Mouse (Mus musculus): Measurements from ENCODE around the gene Rab20. TPM values are rescaled to one million over a fixed set of nuclear protein-coding genes. Genes with fewer than 3 reads are reported as not detected.

Gene Rab20
- polyA plus RNA-seq, 1 experiment from 2014 or later, result 7.5 TPM

- 69% methylated on average over 3 of the region's 3 CpGs for WGBS
- H3K4me2 ChIP-seq (ENCODE audit: low read depth, low read length), result no peak overlapping the region
- H3K4me1 ChIP-seq (ENCODE audit: control insufficient read depth, insufficient read depth, low read length), result no peaks in the 10 kb centered on the region
- H3K4me3 ChIP-seq (replicated peaks; ENCODE audit: low read length), result no peak overlapping the region
- no peak for ATAC-seq (ENCODE audit: insufficient read depth, low FRiP score)
- H3K27me3 ChIP-seq (ENCODE audit: control insufficient read depth, insufficient read depth, low read length), result no peaks in the 10 kb centered on the region
- H3K9me3 ChIP-seq (replicated peaks; ENCODE audit: control insufficient read depth, low read length), result no peaks in the 10 kb centered on the region
- H3K27ac ChIP-seq (ENCODE audit: low read length), result no peak overlapping the region
- H3K36me3 ChIP-seq (ENCODE audit: control insufficient read depth, insufficient read depth, low read length), result no peaks in the 10 kb centered on the region
- no peak overlapping the region for H3K9ac ChIP-seq (ENCODE audit: low read length)
Observed at GRCm38 (mm10) chr8:11452559-11452958, 26.0 kb downstream of the Rab20 start.

GRCm38 (mm10) chr8:11452152-11452551 lies 26.4 kb downstream of the Rab20 start:
- 86% methylated on average over 1 of the region's 1 CpGs for WGBS
- no peak overlapping the region for H3K27ac ChIP-seq (ENCODE audit: low read length)

DNA sequence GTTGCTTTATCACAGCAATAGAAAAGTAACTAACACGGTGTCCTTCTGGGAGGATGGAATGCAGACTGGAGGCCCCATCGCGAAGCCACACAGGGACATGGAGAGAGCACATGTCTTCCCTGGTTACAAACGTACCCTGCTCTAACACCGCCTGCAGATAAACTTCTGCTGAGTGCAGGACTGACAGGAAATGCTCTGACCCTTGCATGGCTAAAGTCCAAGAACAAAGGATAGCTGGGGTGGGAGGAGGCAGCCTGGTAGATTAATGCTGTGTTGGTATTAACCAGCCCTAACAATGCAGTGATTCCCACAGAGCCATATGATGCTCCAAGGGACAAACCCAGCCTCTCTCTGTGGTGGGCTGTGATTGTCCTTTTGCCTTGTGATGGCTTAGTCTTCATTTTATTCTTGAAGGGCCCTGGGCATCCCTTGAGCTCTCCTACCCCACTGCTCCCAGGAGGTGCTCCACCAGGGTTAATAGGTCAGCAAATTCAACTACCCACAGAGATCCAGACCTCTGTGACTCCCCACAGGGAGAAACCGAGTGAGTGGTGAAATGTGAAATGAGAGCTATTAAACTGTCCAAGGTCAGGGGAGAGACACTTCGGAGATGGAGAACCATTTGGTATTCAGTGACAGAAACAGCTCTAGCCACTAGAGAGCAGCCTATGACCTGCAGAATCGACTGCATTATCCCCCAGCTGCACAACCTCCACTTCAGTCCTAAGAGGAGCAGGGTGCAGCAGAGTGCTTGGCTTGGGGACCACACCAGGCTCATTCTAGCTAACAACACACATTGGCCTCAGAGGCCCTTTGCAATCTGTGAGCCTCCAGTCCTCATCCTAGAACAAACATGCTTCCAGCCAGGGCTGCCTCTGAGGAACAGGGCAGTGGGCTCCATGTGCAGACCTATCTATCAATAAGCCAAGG lies 28.1 kb downstream of the Rab20 start:
- H3K9ac ChIP-seq (ENCODE audit: low read length), result no peak overlapping the region
- no peak overlapping the region for H3K4me2 ChIP-seq (ENCODE audit: low read depth, low read length)
- H3K36me3 ChIP-seq (ENCODE audit: control insufficient read depth, insufficient read depth, low read length), result peaks cover 3% of the 10 kb centered on the region; the same call in 1 of the 2 replicates
- no peaks in the 10 kb centered on the region for H3K27me3 ChIP-seq (ENCODE audit: control insufficient read depth, insufficient read depth, low read length)
- H3K4me1 ChIP-seq (ENCODE audit: control insufficient read depth, insufficient read depth, low read length), result no peaks in the 10 kb centered on the region
- peak; percentile 61 for ATAC-seq (ENCODE audit: insufficient read depth, low FRiP score)
- no peak overlapping the region for H3K27ac ChIP-seq (ENCODE audit: low read length)
- no peaks in the 10 kb centered on the region for H3K9me3 ChIP-seq (replicated peaks; ENCODE audit: control insufficient read depth, low read length)
- no peak overlapping the region for H3K4me3 ChIP-seq (replicated peaks; ENCODE audit: low read length)
- WGBS, result 31% methylated on average over 8 of the region's 8 CpGs

More at GRCm38 (mm10) chr8:11452152-11452551, 26.4 kb downstream of the Rab20 start:
- Histone ChIP-seq H3K4me2 (ENCODE audit: low read depth, low read length) (no peak overlapping the region), H3K9me3 (replicated peaks; ENCODE audit: control insufficient read depth, low read length) (no peaks in the 10 kb centered on the region), H3K4me1 (ENCODE audit: control insufficient read depth, insufficient read depth, low read length) (no peaks in the 10 kb centered on the region), H3K9ac (ENCODE audit: low read length) (no peak overlapping the region), H3K27me3 (ENCODE audit: control insufficient read depth, insufficient read depth, low read length) (no peaks in the 10 kb centered on the region), H3K4me3 (replicated peaks; ENCODE audit: low read length) (no peak overlapping the region), H3K36me3 (ENCODE audit: control insufficient read depth, insufficient read depth, low read length) (no peaks in the 10 kb centered on the region)
- no peak for ATAC-seq (ENCODE audit: insufficient read depth, low FRiP score)

GRCm38 (mm10) chr8:11447910-11448570 lies 30.5 kb downstream of the Rab20 start:
- Histone ChIP-seq H3K4me1 (ENCODE audit: control insufficient read depth, insufficient read depth, low read length) (no peaks in the 10 kb centered on the region), H3K36me3 (ENCODE audit: control insufficient read depth, insufficient read depth, low read length) (peaks cover 9% of the 10 kb centered on the region)
- 91% methylated on average over 23 of the region's 23 CpGs for WGBS

DNA sequence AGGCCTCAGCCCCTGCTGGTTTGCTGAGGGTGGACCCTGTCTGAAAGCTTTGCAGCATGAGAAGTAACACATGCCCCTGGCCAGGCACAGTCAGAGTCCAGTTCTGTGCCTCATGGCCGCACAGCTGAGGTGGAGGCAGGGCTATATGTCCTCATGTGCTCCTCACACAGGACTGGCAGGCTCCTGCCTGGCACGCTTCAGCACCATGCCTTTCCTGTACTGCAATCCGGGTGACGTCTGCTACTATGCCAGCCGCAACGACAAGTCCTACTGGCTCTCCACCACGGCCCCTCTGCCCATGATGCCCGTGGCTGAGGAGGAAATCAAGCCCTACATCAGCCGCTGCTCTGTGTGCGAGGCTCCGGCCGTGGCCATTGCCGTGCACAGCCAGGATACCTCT lies 32.7 kb downstream of the Rab20 start:
- no peak for ATAC-seq (ENCODE audit: insufficient read depth, low FRiP score)
- Histone ChIP-seq H3K27ac (ENCODE audit: low read length) (no peak overlapping the region), H3K4me3 (replicated peaks; ENCODE audit: low read length) (no peak overlapping the region), H3K9me3 (replicated peaks; ENCODE audit: control insufficient read depth, low read length) (no peaks in the 10 kb centered on the region), H3K9ac (ENCODE audit: low read length) (no peak overlapping the region), H3K36me3 (ENCODE audit: control insufficient read depth, insufficient read depth, low read length) (peaks cover 9% of the 10 kb centered on the region), H3K4me1 (ENCODE audit: control insufficient read depth, insufficient read depth, low read length) (no peaks in the 10 kb centered on the region), H3K4me2 (ENCODE audit: low read depth, low read length) (no peak overlapping the region), H3K27me3 (ENCODE audit: control insufficient read depth, insufficient read depth, low read length) (no peaks in the 10 kb centered on the region)
- WGBS, result 93% methylated on average over 13 of the region's 13 CpGs

More at GRCm38 (mm10) chr8:11447910-11448570, 30.5 kb downstream of the Rab20 start:
- Histone ChIP-seq H3K27ac (ENCODE audit: low read length) (no peak overlapping the region), H3K27me3 (ENCODE audit: control insufficient read depth, insufficient read depth, low read length) (no peaks in the 10 kb centered on the region), H3K9ac (ENCODE audit: low read length) (no peak overlapping the region), H3K4me2 (ENCODE audit: low read depth, low read length) (no peak overlapping the region), H3K4me3 (replicated peaks; ENCODE audit: low read length) (no peak overlapping the region), H3K9me3 (replicated peaks; ENCODE audit: control insufficient read depth, low read length) (no peaks in the 10 kb centered on the region)
- ATAC-seq (ENCODE audit: insufficient read depth, low FRiP score), result no peak

DNA sequence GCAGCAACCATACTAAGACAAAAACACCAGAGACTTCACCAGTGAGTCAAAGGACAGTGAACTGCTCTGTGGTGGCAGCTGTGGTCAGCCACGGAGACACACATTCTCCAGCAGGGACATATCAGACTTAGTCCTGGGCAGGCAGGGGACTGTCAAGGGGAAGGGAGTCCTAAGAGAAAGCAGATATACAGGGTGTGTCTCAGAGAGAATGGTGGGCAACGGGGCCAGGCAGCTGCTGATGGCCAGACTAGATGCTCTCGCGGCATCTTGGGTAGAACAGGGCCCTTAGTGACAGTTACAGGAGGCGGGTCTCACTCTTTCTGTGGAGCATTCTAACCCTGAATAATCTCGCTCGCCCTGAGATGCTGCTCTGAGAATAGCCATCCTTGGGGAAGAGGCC lies 34.3 kb downstream of the Rab20 start:
- no peak for ATAC-seq (ENCODE audit: insufficient read depth, low FRiP score)
- WGBS, result 90% methylated on average over 7 of the region's 7 CpGs
- H3K4me3 ChIP-seq (replicated peaks; ENCODE audit: low read length), result no peak overlapping the region
- H3K27me3 ChIP-seq (ENCODE audit: control insufficient read depth, insufficient read depth, low read length), result no peaks in the 10 kb centered on the region
- no peak overlapping the region for H3K27ac ChIP-seq (ENCODE audit: low read length)
- no peaks in the 10 kb centered on the region for H3K9me3 ChIP-seq (replicated peaks; ENCODE audit: control insufficient read depth, low read length)
- H3K4me2 ChIP-seq (ENCODE audit: low read depth, low read length), result no peak overlapping the region
- peaks cover 9% of the 10 kb centered on the region for H3K36me3 ChIP-seq (ENCODE audit: control insufficient read depth, insufficient read depth, low read length)
- no peak overlapping the region for H3K9ac ChIP-seq (ENCODE audit: low read length)
- no peaks in the 10 kb centered on the region for H3K4me1 ChIP-seq (ENCODE audit: control insufficient read depth, insufficient read depth, low read length)

DNA sequence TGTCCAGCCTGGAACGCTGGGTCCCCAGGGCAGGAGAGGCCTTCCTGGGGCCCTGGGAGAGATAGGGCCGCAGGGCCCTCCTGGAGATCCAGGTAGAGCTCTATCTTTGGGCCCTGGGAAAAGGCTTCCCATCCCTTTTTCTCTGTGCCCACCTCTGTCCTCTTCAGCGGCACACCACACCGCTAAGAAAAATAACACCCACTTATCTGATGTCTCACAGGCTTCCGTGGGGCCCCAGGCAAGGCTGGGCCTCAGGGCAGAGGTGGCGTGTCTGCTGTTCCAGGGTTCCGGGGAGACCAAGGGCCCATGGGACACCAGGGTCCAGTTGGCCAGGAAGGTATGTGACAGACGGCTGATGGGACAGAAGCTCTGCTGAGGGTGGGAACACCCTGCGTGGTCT lies 34.9 kb downstream of the Rab20 start:
- 74% methylated on average over 9 of the region's 9 CpGs for WGBS
- no peak for ATAC-seq (ENCODE audit: insufficient read depth, low FRiP score)
- no peaks in the 10 kb centered on the region for H3K9me3 ChIP-seq (replicated peaks; ENCODE audit: control insufficient read depth, low read length)
- H3K4me3 ChIP-seq (replicated peaks; ENCODE audit: low read length), result no peak overlapping the region
- H3K36me3 ChIP-seq (ENCODE audit: control insufficient read depth, insufficient read depth, low read length), result peaks cover 9% of the 10 kb centered on the region
- H3K9ac ChIP-seq (ENCODE audit: low read length), result no peak overlapping the region
- H3K27me3 ChIP-seq (ENCODE audit: control insufficient read depth, insufficient read depth, low read length), result no peaks in the 10 kb centered on the region
- no peaks in the 10 kb centered on the region for H3K4me1 ChIP-seq (ENCODE audit: control insufficient read depth, insufficient read depth, low read length)
- no peak overlapping the region for H3K4me2 ChIP-seq (ENCODE audit: low read depth, low read length)
- H3K27ac ChIP-seq (ENCODE audit: low read length), result no peak overlapping the region

DNA sequence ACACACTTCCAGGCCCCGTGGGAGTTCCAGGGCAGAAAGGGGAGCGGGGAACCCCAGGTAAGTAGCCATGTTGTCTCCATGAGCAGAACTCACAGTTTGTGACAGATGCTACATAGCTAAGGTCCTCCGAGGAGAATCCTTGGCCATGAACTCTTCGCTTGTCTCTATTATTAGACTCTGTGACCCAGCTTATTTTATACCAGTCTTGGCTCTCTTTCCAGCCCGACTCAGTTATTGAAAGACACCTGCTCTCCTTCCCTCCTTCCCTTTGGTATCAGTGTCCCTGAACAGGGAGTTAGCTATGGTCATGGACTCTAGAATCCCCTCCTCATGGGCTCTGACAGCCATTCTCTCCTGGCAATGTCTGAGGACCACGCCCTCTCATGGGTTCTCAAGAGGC lies 37.2 kb downstream of the Rab20 start:
- H3K27me3 ChIP-seq (ENCODE audit: control insufficient read depth, insufficient read depth, low read length), result no peaks in the 10 kb centered on the region
- H3K9ac ChIP-seq (ENCODE audit: low read length), result no peak overlapping the region
- H3K4me2 ChIP-seq (ENCODE audit: low read depth, low read length), result no peak overlapping the region
- no peaks in the 10 kb centered on the region for H3K9me3 ChIP-seq (replicated peaks; ENCODE audit: control insufficient read depth, low read length)
- H3K27ac ChIP-seq (ENCODE audit: low read length), result no peak overlapping the region
- ATAC-seq (ENCODE audit: insufficient read depth, low FRiP score), result no peak
- peaks cover 5% of the 10 kb centered on the region; the same call in 1 of the 2 replicates for H3K36me3 ChIP-seq (ENCODE audit: control insufficient read depth, insufficient read depth, low read length)
- no peak overlapping the region for H3K4me3 ChIP-seq (replicated peaks; ENCODE audit: low read length)
- 88% methylated on average over 6 of the region's 6 CpGs for WGBS
- no peaks in the 10 kb centered on the region for H3K4me1 ChIP-seq (ENCODE audit: control insufficient read depth, insufficient read depth, low read length)

DNA sequence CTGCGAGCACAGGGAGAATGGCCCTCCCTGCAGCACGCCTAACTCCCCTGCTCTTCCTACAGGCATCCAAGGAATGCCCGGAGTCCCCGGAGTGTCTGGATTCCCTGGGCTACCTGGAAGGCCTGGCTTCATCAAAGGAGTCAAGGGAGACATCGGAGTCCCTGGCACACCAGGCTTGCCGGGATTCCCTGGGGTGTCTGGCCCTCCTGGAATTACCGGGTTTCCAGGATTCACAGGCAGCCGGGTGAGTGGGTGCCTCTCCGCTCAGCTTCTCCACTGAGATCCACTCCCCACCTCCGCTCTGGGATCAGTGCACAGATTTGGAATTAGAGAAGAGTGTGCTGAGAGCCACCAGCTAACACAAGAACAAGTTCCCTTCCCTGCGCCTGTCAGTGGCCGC lies 40.6 kb downstream of the Rab20 start:
- 61% methylated on average over 12 of the region's 12 CpGs for WGBS
- Histone ChIP-seq H3K4me1 (ENCODE audit: control insufficient read depth, insufficient read depth, low read length) (no peaks in the 10 kb centered on the region), H3K27me3 (ENCODE audit: control insufficient read depth, insufficient read depth, low read length) (no peaks in the 10 kb centered on the region), H3K36me3 (ENCODE audit: control insufficient read depth, insufficient read depth, low read length) (peaks cover 4% of the 10 kb centered on the region; the same call in 1 of the 2 replicates), H3K9me3 (replicated peaks; ENCODE audit: control insufficient read depth, low read length) (no peaks in the 10 kb centered on the region), H3K27ac (ENCODE audit: low read length) (no peak overlapping the region), H3K4me2 (ENCODE audit: low read depth, low read length) (no peak overlapping the region), H3K4me3 (replicated peaks; ENCODE audit: low read length) (no peak overlapping the region), H3K9ac (ENCODE audit: low read length) (no peak overlapping the region)
- ATAC-seq (ENCODE audit: insufficient read depth, low FRiP score), result no peak

All from stomach, embryonic 16.5 days (tissue).